Mouse (Mus musculus) cerebellum, adult 2 months (tissue): ENCODE results near the gene Grb2. TPM values are rescaled to one million over a fixed set of nuclear protein-coding genes. Genes with fewer than 3 reads are reported as not detected.

Experiments
- DNase-seq, 2 experiments: peaks; one replicate each; pipeline ENCODE4 v3.0.0; 2021
- H3K27ac ChIP-seq: fragments of 200-500 bp; 2 replicates; pipeline ENCODE4 v1.5.1; 2012; ENCODE audit warnings: low read length, control low read depth, inconsistent platforms; ENCODE audit not compliant: insufficient read depth
- H3K27me3 ChIP-seq: fragments of 200-500 bp; 2 replicates; pipeline ENCODE4 v1.6.1; 2012; ENCODE audit warnings: inconsistent platforms, mild to moderate bottlenecking, low read length, moderate library complexity; ENCODE audit not compliant: control insufficient read depth, insufficient read depth
- H3K4me1 ChIP-seq: fragments of 200-500 bp; 2 replicates; pipeline ENCODE4 v1.6.1; 2011; ENCODE audit warnings: low read length; ENCODE audit not compliant: control insufficient read depth, insufficient read depth
- H3K4me3 ChIP-seq: fragments of 200-500 bp; replicated peaks from 2 replicates; pipeline ENCODE3; 2011; ENCODE audit warnings: mild to moderate bottlenecking, low read depth, low read length, control low read depth; ENCODE audit not compliant: insufficient read depth
- CTCF ChIP-seq: fragments of 200-500 bp; IDR thresholded peaks from 2 replicates; pipeline ENCODE4 v1.5.1; 2011; ENCODE audit warnings: low read depth, mild to moderate bottlenecking, control low read depth, low read length, moderate library complexity, borderline replicate concordance; ENCODE audit not compliant: insufficient read depth
- POLR2A ChIP-seq: fragments of 200-500 bp; IDR thresholded peaks from 2 replicates; pipeline ENCODE4 v1.6.1; 2011; ENCODE audit warnings: low read length, control low read depth, borderline replicate concordance; ENCODE audit not compliant: insufficient read depth
- WGBS: fragments of 180-500 bp; shearing (Covaris S2); methylation state at CpG from one replicate; pipeline ENCODE4 v1.1.7; 2018; 5-methylcytosine and 5-hydroxymethylcytosine counted together
- polyA plus RNA-seq: library from polyadenylated mRNA; depleted of rRNA; stranded (reverse); fragments of >200 nt; gene quantifications from 2 replicates; pipeline ENCODE4 v1.2.3, GENCODE M21; 2012

Gene Grb2
- polyA plus RNA-seq, 1 experiment: 132 TPM

GRCm38 (mm10) chr11:115691013-115691412, 17.4 kb downstream of the Grb2 start:
- 0 out of 2 replicates have a peak overlapping the region, but pooled peaks have one; percentile 40 for H3K27ac ChIP-seq
- 0 out of 2 replicates have a peak, but pooled peaks cover 2% of the 10 kb centered on the region for H3K27me3 ChIP-seq
- no peak overlapping the region for H3K4me3 ChIP-seq
- TF ChIP-seq CTCF: no peak
- TF ChIP-seq POLR2A: no peak
- peaks cover 19% of the 10 kb centered on the region for H3K4me1 ChIP-seq
- 39% methylated on average over 5 of the region's 5 CpGs for WGBS
- DNase-seq: no peak

GRCm38 (mm10) chr11:115690356-115690755, 18.0 kb downstream of the Grb2 start:
- TF ChIP-seq POLR2A (no peak), CTCF (no peak)
- H3K27me3 ChIP-seq: 0 out of 2 replicates have a peak, but pooled peaks cover 2% of the 10 kb centered on the region
- H3K4me1 ChIP-seq: peaks cover 19% of the 10 kb centered on the region
- 23% methylated on average over 5 of the region's 5 CpGs for WGBS
- H3K4me3 ChIP-seq: no peak overlapping the region
- H3K27ac ChIP-seq: no peak overlapping the region
- DNase-seq: no peak

GRCm38 (mm10) chr11:115689137-115689915, 19.1 kb downstream of the Grb2 start:
- H3K4me1 ChIP-seq: peaks cover 26% of the 10 kb centered on the region
- no peak overlapping the region for H3K27ac ChIP-seq
- DNase-seq: no peak
- 0 out of 2 replicates have a peak, but pooled peaks cover 2% of the 10 kb centered on the region for H3K27me3 ChIP-seq
- H3K4me3 ChIP-seq: no peak overlapping the region
- 95% methylated on average over 14 of the region's 14 CpGs for WGBS
- TF ChIP-seq POLR2A: no peak

DNA sequence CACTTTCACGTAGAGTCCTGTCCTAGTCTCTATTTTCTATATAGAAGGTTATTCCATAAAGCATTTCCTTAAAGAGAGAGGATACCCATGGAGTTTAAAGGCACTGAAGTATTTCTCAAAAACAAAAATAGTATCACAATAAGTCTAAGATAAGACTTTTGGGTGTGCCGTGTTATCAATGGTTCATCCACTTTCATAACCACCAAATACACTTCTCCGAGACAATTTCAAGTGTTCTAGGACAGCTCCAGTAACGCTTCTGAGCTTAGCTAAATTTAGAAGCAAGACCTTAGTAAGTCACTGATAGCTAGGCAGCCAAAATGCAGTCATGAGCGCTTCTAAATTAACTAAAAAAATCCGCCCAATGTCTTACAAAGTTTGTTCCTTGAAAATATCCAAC, 22.0 kb downstream of the Grb2 start:
- Histone ChIP-seq H3K4me1 (peaks cover 25% of the 10 kb centered on the region), H3K27me3 (0 out of 2 replicates have a peak, but pooled peaks cover 2% of the 10 kb centered on the region), H3K4me3 (no peak overlapping the region), H3K27ac (no peak overlapping the region)
- DNase-seq: no peak
- WGBS: 60% methylated on average over 6 of the region's 6 CpGs
- TF ChIP-seq CTCF (no peak), POLR2A (no peak)

DNA sequence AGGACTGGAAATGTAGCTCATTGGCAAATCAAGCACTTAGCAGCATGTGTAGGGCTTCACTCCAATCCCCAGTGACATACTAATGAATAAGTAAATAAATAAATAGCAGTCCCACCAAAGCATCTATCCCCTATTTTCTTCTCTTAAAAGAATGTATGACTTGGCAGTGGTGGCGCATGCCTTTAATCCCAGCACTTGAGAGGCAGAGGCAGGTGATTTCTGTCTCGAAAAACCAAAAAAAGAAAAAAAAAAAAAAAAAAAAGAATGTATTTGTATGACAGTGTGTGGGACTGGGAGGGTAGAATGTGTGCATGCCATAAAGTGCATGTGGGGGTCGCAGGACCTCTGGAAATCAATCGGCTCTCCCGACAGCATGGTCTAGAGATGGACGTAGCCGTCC, 22.4 kb downstream of the Grb2 start:
- Histone ChIP-seq H3K27ac (peak overlapping the region; percentile 43; the same call in 1 of the 2 replicates), H3K4me3 (no peak overlapping the region), H3K4me1 (peaks cover 23% of the 10 kb centered on the region), H3K27me3 (0 out of 2 replicates have a peak, but pooled peaks cover 2% of the 10 kb centered on the region)
- WGBS: 64% methylated on average over 7 of the region's 7 CpGs
- no peak for TF ChIP-seq CTCF
- TF ChIP-seq POLR2A: no peak
- DNase-seq: no peak

GRCm38 (mm10) chr11:115684877-115685276, 23.5 kb downstream of the Grb2 start:
- DNase-seq: peak in 1 of 2 experiments; percentile 57
- no peak for TF ChIP-seq CTCF
- no peak for TF ChIP-seq POLR2A
- peak overlapping the region; percentile 50; the same call in 1 of the 2 replicates for H3K27ac ChIP-seq

GRCm38 (mm10) chr11:115683326-115683725, 25.1 kb downstream of the Grb2 start:
- DNase-seq: no peak
- Histone ChIP-seq H3K27ac (no peak overlapping the region), H3K27me3 (0 out of 2 replicates have a peak, but pooled peaks cover under 1% of the 10 kb centered on the region), H3K4me3 (no peak overlapping the region), H3K4me1 (peaks cover 18% of the 10 kb centered on the region)
- 95% methylated on average over 5 of the region's 5 CpGs for WGBS
- TF ChIP-seq POLR2A: no peak
- no peak for TF ChIP-seq CTCF

More at GRCm38 (mm10) chr11:115684877-115685276, 23.5 kb downstream of the Grb2 start:
- H3K27me3 ChIP-seq: 0 out of 2 replicates have a peak, but pooled peaks cover 2% of the 10 kb centered on the region
- 60% methylated on average over 6 of the region's 6 CpGs for WGBS
- no peak overlapping the region for H3K4me3 ChIP-seq
- H3K4me1 ChIP-seq: peaks cover 19% of the 10 kb centered on the region

- no peak overlapping the region for H3K4me3 ChIP-seq
- 92% methylated on average over 3 of the region's 3 CpGs for WGBS
- H3K27me3 ChIP-seq: no peaks in the 10 kb centered on the region
- TF ChIP-seq POLR2A: no peak
- no peak for TF ChIP-seq CTCF
- H3K27ac ChIP-seq: no peak overlapping the region
- no peak for DNase-seq
- peaks cover 18% of the 10 kb centered on the region for H3K4me1 ChIP-seq
These were observed 26.0 kb downstream of the Grb2 start for GRCm38 (mm10) chr11:115682411-115682810.
